Mouse (Mus musculus): ENCODE measurements around the gene Olfr457. TPM values are rescaled to one million over a fixed set of nuclear protein-coding genes. Genes with fewer than 3 reads are reported as not detected.

Gene Olfr457
- polyA plus RNA-seq, 1 experiment from 2014 or later, result not detected

GRCm38 (mm10) chr6:42441395-42441794 is 34.7 kb downstream of the Olfr457 start:
- ChIA-PET POLR2A (no interaction called here), CTCF (no interaction called here)
- in situ Hi-C loops (cut with MboI; ENCODE audit: low pct_unique_long_range_greater_than_20kb), result no loop called here
- no peak for TF ChIP-seq CTCF (IDR thresholded peaks at IDR 0.05)
- no peak for DNase-seq (ENCODE audit: low read depth, low spot score)
- no peak for ATAC-seq
- no peaks in the 10 kb centered on the region for H3K27me3 ChIP-seq

- no peak for TF ChIP-seq CTCF (IDR thresholded peaks at IDR 0.05)
- in situ Hi-C loops (cut with MboI; ENCODE audit: low pct_unique_long_range_greater_than_20kb), result no loop called here
- CTCF ChIA-PET, result interaction anchor here (1.8 kb wide), 1 partner anchor 50 kb away, joined by 3 read pairs; no protein-coding TSS in a partner anchor
- POLR2A ChIA-PET, result no interaction called here
- ATAC-seq (no peak), DNase-seq (ENCODE audit: low read depth, low spot score) (no peak)
- H3K27me3 ChIP-seq, result no peaks in the 10 kb centered on the region
These were observed 40.6 kb downstream of the Olfr457 start for GRCm38 (mm10) chr6:42435490-42435889.

GRCm38 (mm10) chr6:42434446-42434845 is 41.7 kb downstream of the Olfr457 start, which contains the start of gene Tas2r126:
Gene Tas2r126 (plus strand): TSS chr6:42434535.
- in situ Hi-C loops (cut with MboI; ENCODE audit: low pct_unique_long_range_greater_than_20kb), result no loop called here
- H3K27me3 ChIP-seq, result no peaks in the 10 kb centered on the region
- TF ChIP-seq CTCF (IDR thresholded peaks at IDR 0.05), result no peak
- POLR2A ChIA-PET, result no interaction called here
- DNase-seq (ENCODE audit: low read depth, low spot score) (no peak), ATAC-seq (no peak)
- CTCF ChIA-PET, result interaction anchor here (0.8 kb wide), 1 partner anchor 11 kb away, joined by 3 read pairs; no protein-coding TSS in a partner anchor

DNA sequence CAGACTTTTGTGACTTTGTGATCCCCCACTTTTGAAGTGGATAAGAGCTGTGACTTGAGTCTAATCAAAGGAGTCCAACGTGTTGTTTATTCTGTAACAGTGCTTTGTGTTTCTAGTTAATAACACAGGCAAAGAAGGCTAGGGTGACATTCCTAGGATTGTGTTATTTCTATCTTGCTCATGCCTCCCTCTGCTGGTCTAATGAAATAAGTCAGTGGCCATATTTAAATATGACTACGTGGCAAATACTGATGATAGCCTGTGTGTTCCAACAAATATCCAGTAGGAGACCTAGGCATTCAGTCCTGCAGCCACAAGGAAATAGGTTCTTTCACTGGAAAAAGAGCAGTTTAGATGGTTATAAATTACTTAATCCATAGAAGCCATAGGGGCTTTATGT is 42.6 kb downstream of the Olfr457 start:
- in situ Hi-C loops (cut with MboI; ENCODE audit: low pct_unique_long_range_greater_than_20kb), result no loop called here
- no peaks in the 10 kb centered on the region for H3K27me3 ChIP-seq
- peak; percentile 44 for TF ChIP-seq CTCF (IDR thresholded peaks at IDR 0.05)
- ChIA-PET CTCF (interaction anchor here (1.3 to 1.7 kb wide), 2 partner anchors 10 to 108 kb away, joined by 3 to 5 read pairs; no protein-coding TSS in a partner anchor), POLR2A (no interaction called here)
- ATAC-seq, result no peak
- no peak for DNase-seq (ENCODE audit: low read depth, low spot score)

- ChIA-PET CTCF (interaction anchor here (0.9 kb wide), 1 partner anchor 12 kb away, joined by 3 read pairs; no protein-coding TSS in a partner anchor), POLR2A (interaction anchor here (1.3 kb wide), 1 partner anchor 30 kb away, joined by 3 read pairs; no protein-coding TSS in a partner anchor)
- no peak for TF ChIP-seq CTCF (IDR thresholded peaks at IDR 0.05)
- ATAC-seq (no peak), DNase-seq (ENCODE audit: low read depth, low spot score) (no peak)
- H3K27me3 ChIP-seq, result no peaks in the 10 kb centered on the region
- in situ Hi-C loops (cut with MboI; ENCODE audit: low pct_unique_long_range_greater_than_20kb), result no loop called here
These were observed 49.8 kb downstream of the Olfr457 start for GRCm38 (mm10) chr6:42426337-42426736.

DNA sequence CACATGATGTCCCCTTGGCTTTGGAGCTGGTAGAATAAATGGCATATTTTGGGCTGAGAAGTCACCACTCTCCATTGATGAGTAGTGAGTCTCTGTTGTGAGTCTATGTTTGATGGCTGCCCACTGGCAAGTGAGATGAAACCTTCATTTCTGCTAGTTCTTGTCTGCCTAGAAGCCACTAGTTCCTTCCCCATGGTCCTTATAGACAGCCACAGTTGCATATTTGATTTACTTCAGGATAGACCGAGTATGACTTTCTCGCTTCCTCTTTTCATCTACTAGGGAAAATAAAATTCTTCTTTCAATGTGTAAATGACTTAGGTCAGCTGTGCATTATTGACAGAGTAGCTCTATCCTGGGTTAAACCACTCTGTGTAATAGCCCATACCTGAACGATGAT is 51.7 kb downstream of the Olfr457 start:
- CTCF ChIA-PET, result interaction anchor here (1.3 to 1.6 kb wide), 2 partner anchors 8 to 28 kb away, joined by 5 read pairs; no protein-coding TSS in a partner anchor
- H3K27me3 ChIP-seq, result no peaks in the 10 kb centered on the region

DNA sequence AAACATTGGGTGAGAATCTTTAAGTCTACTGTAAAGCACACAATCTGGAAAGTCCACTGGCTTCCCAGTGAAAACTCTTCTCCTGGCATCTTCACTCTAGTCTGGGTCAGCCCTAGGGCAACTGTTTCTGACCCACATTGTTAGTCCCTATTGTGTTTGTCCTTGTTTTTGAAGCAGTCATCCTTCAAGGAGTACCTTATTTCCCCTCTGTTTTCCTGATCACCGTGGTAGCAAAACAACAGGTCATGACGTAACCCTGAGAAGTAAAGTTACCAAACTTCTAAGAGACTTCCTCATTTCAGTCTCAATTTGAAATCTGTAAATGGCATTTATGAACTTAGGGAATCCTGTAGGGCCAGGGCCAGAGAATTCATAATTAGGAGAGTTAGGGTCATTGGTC is 54.7 kb downstream of the Olfr457 start:
- in situ Hi-C loops (cut with MboI; ENCODE audit: low pct_unique_long_range_greater_than_20kb), result no loop called here
- ATAC-seq, result peak; percentile 86
- no peak for DNase-seq (ENCODE audit: low read depth, low spot score)
- CTCF ChIA-PET, result interaction anchor here (1.0 kb wide), 1 partner anchor 97 kb away, joined by 3 read pairs; the partner anchor contains the start of gene Fam131b
- POLR2A ChIA-PET, result no interaction called here
- H3K27me3 ChIP-seq, result no peaks in the 10 kb centered on the region
- TF ChIP-seq CTCF (IDR thresholded peaks at IDR 0.05), result no peak

More for the DNA sequence above, 51.7 kb downstream of the Olfr457 start:
- no peak for TF ChIP-seq CTCF (IDR thresholded peaks at IDR 0.05)
- POLR2A ChIA-PET, result no interaction called here
- ATAC-seq (no peak), DNase-seq (ENCODE audit: low read depth, low spot score) (no peak)
- in situ Hi-C loops (cut with MboI; ENCODE audit: low pct_unique_long_range_greater_than_20kb), result no loop called here

DNA sequence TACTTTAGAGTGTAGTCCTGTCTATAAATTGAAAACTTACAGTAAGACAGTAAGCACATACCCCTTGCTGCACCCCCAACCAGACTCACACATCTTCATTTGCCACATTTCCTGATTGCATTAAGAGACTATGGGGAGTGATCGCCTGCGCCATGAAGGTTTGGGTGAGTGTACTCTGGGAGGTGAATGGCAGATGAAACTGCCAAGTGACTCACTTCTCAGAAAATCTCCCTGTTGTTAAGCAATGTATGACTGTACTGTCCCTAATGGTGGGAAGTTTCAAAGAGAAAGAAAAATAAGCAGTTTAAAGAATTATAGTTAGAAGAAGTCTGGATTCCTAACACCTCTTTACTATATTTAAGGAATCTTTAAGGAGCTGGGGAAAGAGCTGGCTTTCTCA is 56.7 kb downstream of the Olfr457 start:
- H3K27me3 ChIP-seq, result no peaks in the 10 kb centered on the region
- DNase-seq (ENCODE audit: low read depth, low spot score) (peak; percentile 37), ATAC-seq (peak; percentile 82)
- ChIA-PET POLR2A (no interaction called here), CTCF (no interaction called here)
- TF ChIP-seq CTCF (IDR thresholded peaks at IDR 0.05), result no peak
- in situ Hi-C loops (cut with MboI; ENCODE audit: low pct_unique_long_range_greater_than_20kb), result no loop called here

Other genes starting within 250 kb of the Olfr457 start
- 52.2 TPM for gene Gstk1, start 230.4 kb downstream of the Olfr457 start, polyA plus RNA-seq (2021)
- 0.12 TPM for gene Tmem139, start 214.4 kb downstream of the Olfr457 start, polyA plus RNA-seq (2021)
- gene Casp2, start 211.3 kb downstream of the Olfr457 start, polyA plus RNA-seq (2021), result 19.8 TPM
- gene Clcn1, start 189.7 kb downstream of the Olfr457 start, polyA plus RNA-seq (2021), result 0.21 TPM
- 0.89 TPM for gene Fam131b, start 151.7 kb downstream of the Olfr457 start, polyA plus RNA-seq (2021)
- gene Zyx, start 126.7 kb downstream of the Olfr457 start, polyA plus RNA-seq (2021), result 336 TPM
- gene Epha1, start 103.1 kb downstream of the Olfr457 start, polyA plus RNA-seq (2021), result 0.27 TPM
- gene Tas2r143, start 76.1 kb downstream of the Olfr457 start, polyA plus RNA-seq (2021), result not detected
- gene Tas2r135, start 70.9 kb downstream of the Olfr457 start, polyA plus RNA-seq (2021), result not detected
- gene Tas2r126, start 41.8 kb downstream of the Olfr457 start, polyA plus RNA-seq (2021), result not detected
- gene Olfr458, start 11.1 kb downstream of the Olfr457 start, polyA plus RNA-seq (2021), result not detected
- not detected for gene Olfr456, start 10.9 kb upstream of the Olfr457 start, polyA plus RNA-seq (2021)
- gene Olfr455, start 71.3 kb upstream of the Olfr457 start, polyA plus RNA-seq (2021), result not detected
- not detected for gene Tcaf3, start 121.4 kb upstream of the Olfr457 start, polyA plus RNA-seq (2021)
- 9.0 TPM for gene Tcaf2, start 168.9 kb upstream of the Olfr457 start, polyA plus RNA-seq (2021)
- 69.7 TPM for gene Tcaf1, start 233.8 kb upstream of the Olfr457 start, polyA plus RNA-seq (2021)

Measured in Patski (cell line).